11 mouse cellular contexts compared by ENCODE assay signal in the genomic region with DNA sequence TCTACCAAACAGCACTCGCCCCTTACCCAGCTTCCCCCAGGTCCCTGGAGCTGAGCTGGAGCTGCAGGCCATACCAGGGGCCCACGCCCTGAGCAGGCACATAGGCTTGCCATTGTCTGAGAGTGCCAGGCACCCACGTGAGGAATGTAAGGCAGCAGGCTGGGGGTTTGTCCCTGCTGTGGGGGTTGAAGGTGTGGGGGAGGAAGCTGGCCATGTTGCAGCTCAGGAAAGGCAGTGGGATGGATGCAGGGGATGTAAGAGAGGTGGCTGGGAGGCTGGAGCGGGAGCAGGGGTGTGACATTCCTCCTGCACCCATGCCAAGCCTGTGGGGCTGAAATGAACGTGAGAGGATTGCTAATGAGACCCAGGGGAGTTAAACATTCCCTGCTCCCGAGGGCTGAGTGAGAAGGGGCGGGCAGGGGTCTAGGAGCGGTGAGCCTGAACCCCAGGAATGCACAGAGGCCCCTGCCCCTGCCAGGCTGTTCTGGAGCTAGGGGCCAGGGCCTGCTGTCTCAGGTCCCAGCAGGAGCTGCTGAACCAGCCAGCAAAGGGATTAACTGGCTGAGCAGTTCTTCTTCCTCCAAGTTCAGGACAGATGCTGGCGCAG. TPM values are rescaled to one million over a fixed set of nuclear protein-coding genes. Genes with fewer than 3 reads are reported as not detected.
DNase-seq lines count a peak whose midpoint lies in the region; ATAC-seq and TF ChIP-seq lines count a peak whose summit lies in the region.
"Had no signal": no experiment of that assay in that cellular context is flagged by ENCODE, and none has a peak within 500 bp of the region (broad histone marks: within the 10 kb centered on the region; RNA-seq: fewer than 3 reads in every experiment).

No protein-coding gene starts in this region.

- H3K36me3 ChIP-seq in forebrain, embryonic 15.5 days, result no peaks in the 10 kb centered on the region

- 14% methylated on average over 9 of the region's 9 CpGs for WGBS in forebrain, embryonic 15.5 days

- peak; percentile 78 for ATAC-seq in forebrain, embryonic 15.5 days (replicated peaks)
- no peak for ATAC-seq in cerebellum, adult (ENCODE audit: insufficient number of reproducible peaks, low FRiP score, low TSS enrichment)

- TF ChIP-seq CTCF in layer of hippocampus, adult 2 months (conservative IDR thresholded peaks at IDR 0.05), result no peak

- H3K4me2 ChIP-seq in forebrain, embryonic 15.5 days (replicated peaks), result no peak overlapping the region; the same call in 1 of the 2 replicates

- peak overlapping the region; percentile 14; the same call in 1 of the 2 replicates for H3K27ac ChIP-seq in layer of hippocampus, adult 2 months
- H3K27ac ChIP-seq in forebrain, embryonic 15.5 days (replicated peaks), result peak overlapping the region; percentile 76

- H3K4me3 ChIP-seq in layer of hippocampus, adult 2 months, result no peak overlapping the region
- H3K4me3 ChIP-seq in forebrain, embryonic 15.5 days, result no peak overlapping the region

- H3K27me3 ChIP-seq in forebrain, embryonic 15.5 days, result no peaks in the 10 kb centered on the region

- no peak for DNase-seq in layer of hippocampus, adult 2 months (ENCODE audit: low spot score in 2 of 2)
- DNase-seq in layer of hippocampus, postnatal 25 days (ENCODE audit: extremely low spot score in 1 of 2, low spot score in 1 of 2), result no peak
- DNase-seq in kidney, postnatal 36 days, result peak; percentile 58 to 63
- peak; percentile 47 for DNase-seq in right cerebral cortex, adult 18-20 months
- no peak for DNase-seq in thymus, adult 18-20 months
- DNase-seq in urinary bladder, postnatal 10 days (ENCODE audit: low spot score), result no peak
- DNase-seq: heart, postnatal 4 days had no signal

- peaks cover 18% of the 10 kb centered on the region for H3K4me1 ChIP-seq in forebrain, embryonic 15.5 days

- 0 out of 2 replicates have a peak overlapping the region, but pooled peaks have one; percentile 30 for H3K9ac ChIP-seq in forebrain, embryonic 15.5 days (replicated peaks)

- H3K9me3 ChIP-seq in forebrain, embryonic 15.5 days, result no peaks in the 10 kb centered on the region

RNA-seq across cellular contexts. Expression of a gene that starts 1.1 kb away (rescaled TPM):
- under 1 TPM; 0.37 to 0.69 TPM for total RNA-seq in layer of hippocampus, adult 2 months (2021)
- total RNA-seq in layer of hippocampus, postnatal 25 days (2021), result under 1 TPM; 0.32 to 0.33 TPM
- 0.70 and 1.0 TPM in 2 replicates for polyA plus RNA-seq in forebrain, embryonic 15.5 days (2015; fragmentation: Nextera tagmentation; extraction: Ambion mirVana)
- total RNA-seq: common myeloid progenitor, adult 5-6 weeks had no signal
- polyA plus RNA-seq: stomach, embryonic 14.5 days had no signal

RNA-seq across cellular contexts. Expression of a gene that starts 21.4 kb away (rescaled TPM):
- 1 to 10 TPM; 9.6 to 9.9 TPM for total RNA-seq in layer of hippocampus, adult 2 months (2021)
- total RNA-seq in layer of hippocampus, postnatal 25 days (2021), result 1 to 10 TPM; 7.5 to 7.7 TPM
- polyA plus RNA-seq in forebrain, embryonic 15.5 days (2015; fragmentation: Nextera tagmentation; extraction: Ambion mirVana), result 8.3 and 9.2 TPM in 2 replicates

RNA-seq across cellular contexts. Expression of a gene that starts 21.6 kb away (rescaled TPM):
- total RNA-seq in layer of hippocampus, adult 2 months (2021), result 10 to 100 TPM; 30.5 to 31.9 TPM
- 10 to 100 TPM; 32.4 to 36.7 TPM for total RNA-seq in layer of hippocampus, postnatal 25 days (2021)
- 31.5 and 32.8 TPM in 2 replicates for polyA plus RNA-seq in forebrain, embryonic 15.5 days (2015; fragmentation: Nextera tagmentation; extraction: Ambion mirVana)

RNA-seq across cellular contexts. Expression of a gene that starts 36.1 kb away (rescaled TPM):
- under 1 TPM; 0.77 to 0.93 TPM for total RNA-seq in layer of hippocampus, adult 2 months (2021)
- under 1 TPM in 1 of 2 experiments, not detected in 1; 0.34 TPM for total RNA-seq in layer of hippocampus, postnatal 25 days (2021)
- polyA plus RNA-seq in forebrain, embryonic 15.5 days (2015; fragmentation: Nextera tagmentation; extraction: Ambion mirVana), result 0.17 and 0.78 TPM in 2 replicates
- total RNA-seq: heart, postnatal 4 days had no signal
- polyA plus RNA-seq: stomach, embryonic 14.5 days had no signal

RNA-seq across cellular contexts. Expression of a gene that starts 40.3 kb away (rescaled TPM):
- 100 to 1,000 TPM; 266 to 269 TPM for total RNA-seq in layer of hippocampus, adult 2 months (2021)
- total RNA-seq in layer of hippocampus, postnatal 25 days (2021), result 100 to 1,000 TPM; 287 to 320 TPM
- polyA plus RNA-seq in forebrain, embryonic 15.5 days (2015; fragmentation: Nextera tagmentation; extraction: Ambion mirVana), result 950 and 958 TPM in 2 replicates

Comparison
In these comparisons a context has a peak if more than half of its experiments do, and no peak if none do; other contexts are left out.
1. DNase-seq: peak in kidney, postnatal 36 days (2 of 2) and right cerebral cortex, adult 18-20 months (single experiment); none in layer of hippocampus, adult 2 months (0 of 2), layer of hippocampus, postnatal 25 days (0 of 2), thymus, adult 18-20 months (0 of 2) and urinary bladder, postnatal 10 days (single experiment).